Mouse (Mus musculus) heart, adult 2 months (tissue): ENCODE measurements at regions not wholly inside any gene's neighbourhood (a gene's known extent, or its start where the extent isn't known, plus 50 kb on each side); places are given as distances from the start of the nearest gene placed in this dataset.

ENCODE experiments used
- CTCF ChIP-seq: fragments of 200-600 bp; IDR thresholded peaks from 2 replicates; pipeline ENCODE4 v1.8.1; 2022; ENCODE audit warnings: antibody characterized with exemption, mild to moderate bottlenecking, moderate library complexity
- EP300 ChIP-seq: fragments of 200-500 bp; IDR thresholded peaks from 2 replicates; pipeline ENCODE4 v1.6.1; 2011; ENCODE audit warnings: low read depth, low read length, control low read depth; ENCODE audit not compliant: insufficient read depth
- POLR2A ChIP-seq: fragments of 200-500 bp; IDR thresholded peaks from 2 replicates; pipeline ENCODE4 v1.6.1; 2011; ENCODE audit warnings: mild to moderate bottlenecking, low read depth, low read length, control low read depth; ENCODE audit not compliant: insufficient read depth

DNA sequence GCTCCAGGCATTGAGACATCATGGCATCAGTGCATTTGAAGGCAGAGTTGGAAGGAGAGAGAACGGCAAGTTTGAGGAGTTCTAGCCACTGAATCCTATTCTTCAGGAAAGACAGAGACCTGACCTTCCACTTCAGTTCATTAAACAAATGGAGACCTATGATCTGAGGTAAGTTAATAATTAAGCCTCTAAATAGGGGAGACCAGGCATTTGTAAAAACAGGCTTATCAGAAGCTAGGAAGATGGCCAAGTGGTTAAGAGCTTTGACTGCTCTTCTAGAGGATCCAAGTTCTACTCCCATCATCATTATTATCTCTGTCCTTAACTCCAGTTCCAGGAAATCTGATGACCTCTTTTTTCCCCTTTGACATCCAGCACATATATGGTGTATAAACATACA, 492.5 kb upstream of the 1700015G11Rik start:
- TF ChIP-seq POLR2A (no peak), EP300 (no peak), CTCF (no peak)
